In genomic region chr19:12460282-12461249, GRCm38 (mm10) we compare ENCODE assay signal across 15 mouse cellular contexts. TPM values are rescaled to one million over a fixed set of nuclear protein-coding genes. Genes with fewer than 3 reads are reported as not detected.
DNase-seq lines count a peak whose midpoint lies in the region; ATAC-seq and TF ChIP-seq lines count a peak whose summit lies in the region.
"Had no signal": no experiment of that assay in that cellular context is flagged by ENCODE, and none has a peak within 500 bp of the region (broad histone marks: within the 10 kb centered on the region; RNA-seq: fewer than 3 reads in every experiment).

Gene Mpeg1 (plus strand): TSS chr19:12460779.

- no peak for ATAC-seq in lung, postnatal 0 days
- no peak for ATAC-seq in heart, embryonic 11.5 days (replicated peaks; ENCODE audit: insufficient number of reproducible peaks, low FRiP score, low TSS enrichment)
- ATAC-seq: hindbrain, embryonic 16.5 days had no signal

- TF ChIP-seq POLR2A in cortical plate, adult 2 months (IDR thresholded peaks at IDR 0.05; ENCODE audit: extremely low read depth, insufficient read depth, low read length): no peak
- no peak for TF ChIP-seq POLR2A in olfactory bulb, adult 2 months (IDR thresholded peaks at IDR 0.05; ENCODE audit: insufficient read depth, low read depth, low read length)

- no peak for TF ChIP-seq EP300 in lung, postnatal 0 days (IDR thresholded peaks at IDR 0.05)

- H3K36me3 ChIP-seq in lung, postnatal 0 days (ENCODE audit: insufficient read depth, low read length): no peaks in the 10 kb centered on the region
- no peaks in the 10 kb centered on the region for H3K36me3 ChIP-seq in heart, embryonic 11.5 days (ENCODE audit: control insufficient read depth, insufficient read depth, low read length)
- H3K36me3 ChIP-seq: heart, embryonic 13.5 days; limb, embryonic 12.5 days had no signal

- DNase-seq in lung, postnatal 0 days (ENCODE audit: low spot score): no peak
- no peak for DNase-seq in lung, postnatal 4 days
- DNase-seq in adrenal gland, adult 8-10 months: no peak
- no peak for DNase-seq in frontal cortex, postnatal 10 days (ENCODE audit: low spot score in 2 of 2)
- DNase-seq: cerebellum, postnatal 14 days; kidney, postnatal 10 days; lung, postnatal 36 days; thymus, postnatal 36 days had no signal

- WGBS in lung, postnatal 0 days: 75% methylated on average over 11 of the region's 11 CpGs
- WGBS in olfactory bulb, adult 2 months: 77% methylated on average over 11 of the region's 11 CpGs
- WGBS in heart, embryonic 11.5 days (ENCODE audit: insufficient replicate concordance): 79% methylated on average over 11 of the region's 11 CpGs

- H3K27ac ChIP-seq in lung, postnatal 0 days (ENCODE audit: low read length): peak within 1 kb of the TSS; percentile 32; the same call in 1 of the 2 replicates
- no peak within 1 kb of the TSS for H3K27ac ChIP-seq in cortical plate, adult 2 months (ENCODE audit: insufficient read depth, low read length)
- H3K27ac ChIP-seq in olfactory bulb, adult 2 months (ENCODE audit: insufficient read depth, low read depth, low read length): no peak within 1 kb of the TSS
- no peak within 1 kb of the TSS for H3K27ac ChIP-seq in heart, embryonic 11.5 days (ENCODE audit: low read depth, low read length)
- H3K27ac ChIP-seq: heart, embryonic 13.5 days; limb, embryonic 12.5 days had no signal

- no peak for TF ChIP-seq CTCF in lung, postnatal 0 days (IDR thresholded peaks at IDR 0.05)
- TF ChIP-seq CTCF in cortical plate, adult 2 months (IDR thresholded peaks at IDR 0.05; ENCODE audit: extremely low read depth, insufficient read depth, low read length): no peak
- TF ChIP-seq CTCF in olfactory bulb, adult 2 months (IDR thresholded peaks at IDR 0.05; ENCODE audit: insufficient read depth, low read depth, low read length): no peak

- peaks cover 8% of the 10 kb centered on the region; the same call in 1 of the 2 replicates for H3K4me1 ChIP-seq in lung, postnatal 0 days (ENCODE audit: insufficient read depth, low read depth, low read length)
- no peaks in the 10 kb centered on the region for H3K4me1 ChIP-seq in cortical plate, adult 2 months (ENCODE audit: control insufficient read depth, insufficient read depth, low read length)
- no peaks in the 10 kb centered on the region for H3K4me1 ChIP-seq in olfactory bulb, adult 2 months (ENCODE audit: control insufficient read depth, insufficient read depth, low read length)
- H3K4me1 ChIP-seq in heart, embryonic 11.5 days (ENCODE audit: control insufficient read depth, insufficient read depth, low read length): no peaks in the 10 kb centered on the region

- no peak within 1 kb of the TSS for H3K4me2 ChIP-seq in lung, postnatal 0 days (replicated peaks; ENCODE audit: low read depth, low read length)
- H3K4me2 ChIP-seq in heart, embryonic 11.5 days: no peak within 1 kb of the TSS
- H3K4me2 ChIP-seq: heart, embryonic 13.5 days; limb, embryonic 12.5 days had no signal

- no peak within 1 kb of the TSS for H3K4me3 ChIP-seq in lung, postnatal 0 days (ENCODE audit: low read depth, low read length)
- H3K4me3 ChIP-seq in cortical plate, adult 2 months (ENCODE audit: insufficient read depth, low read length): no peak within 1 kb of the TSS
- H3K4me3 ChIP-seq in olfactory bulb, adult 2 months (ENCODE audit: insufficient read depth, low read depth, low read length): no peak within 1 kb of the TSS
- H3K4me3 ChIP-seq in heart, embryonic 11.5 days (ENCODE audit: low read depth, low read length): no peak within 1 kb of the TSS
- H3K4me3 ChIP-seq: heart, embryonic 13.5 days; limb, embryonic 12.5 days; myocyte had no signal

- no peak within 1 kb of the TSS for H3K9ac ChIP-seq in lung, postnatal 0 days (replicated peaks; ENCODE audit: low read depth)
- H3K9ac ChIP-seq in heart, embryonic 11.5 days (ENCODE audit: low read depth, low read length): no peak within 1 kb of the TSS
- H3K9ac ChIP-seq: heart, embryonic 13.5 days; limb, embryonic 12.5 days had no signal

- H3K9me3 ChIP-seq in lung, postnatal 0 days (ENCODE audit: low read length): no peaks in the 10 kb centered on the region
- H3K9me3 ChIP-seq in heart, embryonic 11.5 days (replicated peaks; ENCODE audit: control insufficient read depth, low read length): no peaks in the 10 kb centered on the region
- H3K9me3 ChIP-seq: heart, embryonic 13.5 days; limb, embryonic 12.5 days had no signal

- H3K27me3 ChIP-seq in lung, postnatal 0 days (replicated peaks; ENCODE audit: insufficient read depth, low read length): no peaks in the 10 kb centered on the region
- H3K27me3 ChIP-seq in heart, embryonic 11.5 days (ENCODE audit: control insufficient read depth, insufficient read depth, low read length): no peaks in the 10 kb centered on the region
- H3K27me3 ChIP-seq: heart, embryonic 13.5 days; limb, embryonic 12.5 days had no signal

RNA-seq across cellular contexts. Expression of gene Mpeg1, which starts in this region (rescaled TPM):
- polyA plus RNA-seq in lung, postnatal 0 days (2015; fragmentation: Nextera tagmentation; extraction: Ambion mirVana): 5.5 and 6.3 TPM in 2 replicates
- total RNA-seq in adrenal gland, adult 8-10 months (2022): 10 to 100 TPM; 29.9 to 72.1 (median 53.2) TPM
- polyA plus RNA-seq in cortical plate, adult 2 months (2012; rRNA removed): 11.9 and 13.0 TPM in 2 replicates
- not detected in 2 replicates for polyA plus RNA-seq in olfactory bulb, adult 2 months (2012; ENCODE audit: insufficient read depth, insufficient read length, low replicate concordance, missing spikeins)
- 0.28 and 0.56 TPM in 2 replicates for polyA plus RNA-seq in heart, embryonic 11.5 days (2014; fragmentation: Nextera tagmentation; extraction: Ambion mirVana)
